Mouse (Mus musculus) G1E (cell line): ENCODE results near the gene Mospd1. TPM values are rescaled to one million over a fixed set of nuclear protein-coding genes. Genes with fewer than 3 reads are reported as not detected.

Experiments used
- ATAC-seq: 2 replicates; pipeline ENCODE4 v1.8.0; 2016; ENCODE audit warnings: mild to moderate bottlenecking; ENCODE audit not compliant: insufficient number of reproducible peaks, poor library complexity, low FRiP score, severe bottlenecking; ENCODE audit errors: extremely low read depth
- DNase-seq: peaks from one replicate; pipeline ENCODE4 v3.0.0; 2012; ENCODE audit warnings: low spot score
- H3K27me3 ChIP-seq: 2 replicates; pipeline ENCODE4 v1.6.1; 2012; ENCODE audit warnings: mild to moderate bottlenecking, low read length, inconsistent platforms; ENCODE audit not compliant: insufficient read depth
- H3K36me3 ChIP-seq: replicated peaks from 2 replicates; pipeline ENCODE3; 2012; ENCODE audit warnings: mild to moderate bottlenecking, inconsistent platforms
- H3K4me1 ChIP-seq: 2 replicates; pipeline ENCODE4 v1.6.1; 2012; ENCODE audit warnings: low read depth, low read length, inconsistent platforms, mixed read lengths; ENCODE audit not compliant: insufficient read depth
- H3K4me3 ChIP-seq: 2 replicates; pipeline ENCODE4 v1.5.1; 2012; ENCODE audit warnings: low read depth, mild to moderate bottlenecking, inconsistent platforms, low read length, moderate library complexity, mixed read lengths
- H3K9me3 ChIP-seq: replicated peaks from 2 replicates; pipeline ENCODE4 v1.6.1; 2012; ENCODE audit warnings: inconsistent platforms
- CTCF ChIP-seq: IDR thresholded peaks from 2 replicates; pipeline ENCODE4 v1.5.1; 2012; ENCODE audit warnings: low read depth, low read length, inconsistent platforms, mixed read lengths
- GATA1 ChIP-seq: IDR thresholded peaks from 2 replicates; pipeline ENCODE4 v1.6.1; 2012; ENCODE audit warnings: borderline replicate concordance, low read length, inconsistent platforms, mixed read lengths
- GATA2 ChIP-seq: IDR thresholded peaks from 2 replicates; pipeline ENCODE4 v1.6.1; 2012; ENCODE audit warnings: low read depth, low read length, inconsistent platforms, borderline replicate concordance
- POLR2AphosphoS5 ChIP-seq: IDR thresholded peaks from 2 replicates; pipeline ENCODE4 v1.6.1; 2012; ENCODE audit warnings: low read depth, low read length, inconsistent platforms; ENCODE audit not compliant: insufficient replicate concordance
- TAL1 ChIP-seq: conservative IDR thresholded peaks from 2 replicates; pipeline ENCODE4 v1.6.1; 2012; ENCODE audit warnings: low read depth, low read length, inconsistent platforms, mixed read lengths
- polyA plus RNA-seq: library from polyadenylated mRNA; stranded (reverse); fragments of >175 nt; gene quantifications from 2 replicates; pipeline ENCODE4 v1.2.3, GENCODE M21; 2012
- total RNA-seq, 2 experiments: library from RNA; stranded (forward) in 1 of 2; stranded (reverse) in 1 of 2; fragments of 200-1000 nt in 1 of 2; fragments of >200 nt in 1 of 2; fragmentation: Nextera tagmentation in 1 of 2; gene quantifications; 2 replicates each; pipeline ENCODE4 v1.2.3; 2014 to 2017

The Mospd1 gene
- total and polyA plus RNA-seq, 3 experiments, result 0.23 to 27.4 (median 18.3) TPM

GRCm38 (mm10) chrX:53341531-53341930 is 28.8 kb downstream of the Mospd1 start:
- Histone ChIP-seq H3K4me1 (no peaks in the 10 kb centered on the region), H3K27me3 (no peaks in the 10 kb centered on the region), H3K36me3 (peaks cover 3% of the 10 kb centered on the region), H3K9me3 (no peaks in the 10 kb centered on the region), H3K4me3 (no peak overlapping the region)
- peak; percentile 1 for DNase-seq
- TF ChIP-seq CTCF (peak; percentile 76), TAL1 (no peak)
- ATAC-seq, result no peak

- H3K4me1 ChIP-seq, result no peaks in the 10 kb centered on the region
- DNase-seq (no peak), ATAC-seq (no peak)
- H3K36me3 ChIP-seq, result no peaks in the 10 kb centered on the region
- no peak overlapping the region for H3K4me3 ChIP-seq
- TF ChIP-seq TAL1, result no peak
- TF ChIP-seq GATA1, result no peak
- TF ChIP-seq POLR2AphosphoS5, result no peak
- TF ChIP-seq GATA2, result no peak
- no peak for TF ChIP-seq CTCF
- H3K9me3 ChIP-seq, result no peaks in the 10 kb centered on the region
- H3K27me3 ChIP-seq, result no peaks in the 10 kb centered on the region
These were observed 32.9 kb downstream of the Mospd1 start for GRCm38 (mm10) chrX:53337355-53337754.

- no peak for ATAC-seq
- no peaks in the 10 kb centered on the region for H3K27me3 ChIP-seq
- no peak overlapping the region for H3K4me3 ChIP-seq
- H3K9me3 ChIP-seq, result no peaks in the 10 kb centered on the region
- no peaks in the 10 kb centered on the region for H3K4me1 ChIP-seq
- no peak for TF ChIP-seq POLR2AphosphoS5
- no peak for TF ChIP-seq GATA1
- no peak for TF ChIP-seq GATA2
- no peak for TF ChIP-seq CTCF
- DNase-seq, result no peak
- H3K36me3 ChIP-seq, result no peaks in the 10 kb centered on the region
These were observed 39.9 kb downstream of the Mospd1 start for GRCm38 (mm10) chrX:53330396-53330795.

GRCm38 (mm10) chrX:53321111-53321510 is 49.2 kb downstream of the Mospd1 start:
- Histone ChIP-seq H3K36me3 (no peaks in the 10 kb centered on the region), H3K9me3 (no peaks in the 10 kb centered on the region), H3K4me3 (no peak overlapping the region), H3K27me3 (peaks cover 3% of the 10 kb centered on the region; the same call in 1 of the 2 replicates), H3K4me1 (no peaks in the 10 kb centered on the region)
- no peak for DNase-seq
- ATAC-seq, result no peak
- TF ChIP-seq GATA2, result no peak
- TF ChIP-seq GATA1, result no peak
- no peak for TF ChIP-seq CTCF
- TF ChIP-seq POLR2AphosphoS5, result no peak
- TF ChIP-seq TAL1, result no peak

- TF ChIP-seq GATA1 (no peak), TAL1 (no peak), CTCF (no peak), POLR2AphosphoS5 (no peak), GATA2 (no peak)
- Histone ChIP-seq H3K4me3 (no peak overlapping the region), H3K4me1 (no peaks in the 10 kb centered on the region), H3K9me3 (no peaks in the 10 kb centered on the region), H3K36me3 (no peaks in the 10 kb centered on the region), H3K27me3 (peaks cover 3% of the 10 kb centered on the region; the same call in 1 of the 2 replicates)
- DNase-seq, result no peak
- no peak for ATAC-seq
These were observed 49.7 kb downstream of the Mospd1 start for GRCm38 (mm10) chrX:53320564-53320963.

Other genes starting within 250 kb of the Mospd1 start
- not detected in 2 replicates for gene Plac1, start 130.4 kb downstream of the Mospd1 start, total RNA-seq (2014; fragmentation: Nextera tagmentation)
- not detected in 2 replicates for gene Plac1, start 130.4 kb downstream of the Mospd1 start, total RNA-seq (2017)
- gene Plac1, start 130.4 kb downstream of the Mospd1 start, polyA plus RNA-seq, result not detected in 2 replicates
- 39.2 and 40.0 TPM in 2 replicates for gene Fam122b, start 100.7 kb downstream of the Mospd1 start, total RNA-seq (2014; fragmentation: Nextera tagmentation)
- 7.3 TPM in 2 replicates for gene Fam122b, start 100.7 kb downstream of the Mospd1 start, total RNA-seq (2017)
- 9.4 and 10.1 TPM in 2 replicates for gene Fam122b, start 100.7 kb downstream of the Mospd1 start, polyA plus RNA-seq
- not detected in 2 replicates for gene Fam122c, start 97.1 kb downstream of the Mospd1 start, total RNA-seq (2014; fragmentation: Nextera tagmentation)
- gene Fam122c, start 97.1 kb downstream of the Mospd1 start, total RNA-seq (2017), result not detected in 2 replicates
- not detected in 2 replicates for gene Fam122c, start 97.1 kb downstream of the Mospd1 start, polyA plus RNA-seq
- not detected in 2 replicates for gene Etd, start 64.4 kb upstream of the Mospd1 start, total RNA-seq (2014; fragmentation: Nextera tagmentation)
- not detected in 2 replicates for gene Etd, start 64.4 kb upstream of the Mospd1 start, total RNA-seq (2017)
- not detected in 2 replicates for gene Etd, start 64.4 kb upstream of the Mospd1 start, polyA plus RNA-seq
- gene Rtl8c, start 237.5 kb upstream of the Mospd1 start, total RNA-seq (2014; fragmentation: Nextera tagmentation), result not detected in 2 replicates
- gene Rtl8c, start 237.5 kb upstream of the Mospd1 start, total RNA-seq (2017), result not detected in 2 replicates
- gene Rtl8c, start 237.5 kb upstream of the Mospd1 start, polyA plus RNA-seq, result not detected in 2 replicates
- not detected in 2 replicates for gene Gm14597, start 238.5 kb upstream of the Mospd1 start, total RNA-seq (2014; fragmentation: Nextera tagmentation)
- 0.38 TPM in 1 of 2 replicates, not detected in the other for gene Gm14597, start 238.5 kb upstream of the Mospd1 start, total RNA-seq (2017)
- not detected in 2 replicates for gene Gm14597, start 238.5 kb upstream of the Mospd1 start, polyA plus RNA-seq